Mouse (Mus musculus): ENCODE data around the gene Csk.

Gene Csk

DNA sequence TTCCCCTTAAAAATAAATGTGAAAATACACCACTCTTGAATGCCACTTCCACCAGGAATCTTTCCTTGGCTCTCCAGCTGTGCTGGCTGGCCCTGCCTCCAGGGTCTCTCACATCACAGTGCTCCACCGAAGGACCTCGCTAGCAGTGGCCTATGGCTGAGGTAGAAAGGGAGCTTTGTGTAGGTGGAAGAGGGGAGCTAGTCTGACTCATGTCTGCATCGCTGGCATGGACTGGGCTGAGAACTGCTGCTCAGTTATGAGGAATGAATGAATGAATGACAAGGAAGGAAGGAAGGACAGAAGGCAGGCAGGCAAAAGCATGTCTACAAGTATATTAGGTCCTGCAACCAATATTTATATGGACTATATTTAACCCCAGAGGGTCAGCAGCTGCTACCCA, 16.2 kb downstream of the Csk start:
- no peak for DNase-seq

- no peak for DNase-seq
Measured at GRCm38 (mm10) chr9:57633481-57634024, 19.9 kb downstream of the Csk start.

DNA sequence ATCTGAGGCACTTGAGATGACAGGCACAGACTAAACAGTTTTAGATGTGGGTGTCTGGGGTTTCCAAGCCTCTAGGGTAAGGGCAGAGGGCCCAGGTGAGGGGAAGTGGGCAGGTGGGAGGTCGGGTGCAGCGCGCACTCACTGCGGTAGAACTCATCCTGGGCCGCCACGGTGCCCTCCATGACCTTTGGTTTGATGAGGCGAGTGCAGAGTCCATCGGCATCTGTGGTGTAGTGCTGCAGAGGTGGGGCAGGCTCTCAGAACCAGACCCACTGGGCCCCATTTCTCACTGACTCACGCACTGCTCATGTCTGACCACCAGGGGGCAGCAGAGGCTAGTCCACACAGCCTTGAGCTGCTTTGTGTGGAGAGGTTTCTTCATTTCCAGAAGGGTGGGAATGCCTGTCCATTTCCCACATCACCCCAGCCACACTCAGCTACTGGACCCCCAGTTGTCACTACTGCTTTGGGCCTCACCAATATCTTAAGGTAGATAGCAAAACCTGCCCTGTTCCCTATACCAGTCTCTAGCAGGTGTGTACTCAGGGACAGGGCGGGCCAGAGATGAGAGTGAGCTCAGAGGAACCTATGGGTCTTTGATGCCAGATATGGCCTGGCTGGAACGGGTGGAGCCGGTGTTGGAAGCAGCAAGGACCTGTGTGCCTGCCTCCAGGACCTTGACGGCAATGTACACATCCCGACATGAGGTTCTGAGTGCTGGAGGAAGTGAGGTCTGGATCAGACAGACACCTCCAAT, 24.1 kb downstream of the Csk start:
- peak; percentile 79 for DNase-seq

DNA sequence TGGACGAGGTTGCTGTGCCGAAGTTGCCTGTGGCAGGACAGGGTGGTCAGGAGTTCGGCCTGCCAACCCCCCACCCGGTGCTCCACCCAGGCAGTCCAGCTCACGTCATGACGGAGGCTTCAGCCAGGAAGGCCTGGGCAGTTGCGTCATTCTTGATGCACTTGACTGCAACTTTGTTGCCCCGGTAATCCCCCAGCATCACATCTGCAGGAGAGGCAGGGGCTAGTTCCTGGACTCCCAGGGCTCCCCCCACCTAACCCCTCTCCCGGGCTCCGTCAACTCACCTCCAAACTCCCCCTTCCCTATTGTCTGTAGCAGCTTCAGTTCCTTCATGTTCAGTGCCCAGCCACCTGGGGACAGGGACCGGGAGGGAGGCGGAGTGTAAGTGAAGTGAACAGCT, 24.7 kb downstream of the Csk start:
- DNase-seq: no peak

DNA sequence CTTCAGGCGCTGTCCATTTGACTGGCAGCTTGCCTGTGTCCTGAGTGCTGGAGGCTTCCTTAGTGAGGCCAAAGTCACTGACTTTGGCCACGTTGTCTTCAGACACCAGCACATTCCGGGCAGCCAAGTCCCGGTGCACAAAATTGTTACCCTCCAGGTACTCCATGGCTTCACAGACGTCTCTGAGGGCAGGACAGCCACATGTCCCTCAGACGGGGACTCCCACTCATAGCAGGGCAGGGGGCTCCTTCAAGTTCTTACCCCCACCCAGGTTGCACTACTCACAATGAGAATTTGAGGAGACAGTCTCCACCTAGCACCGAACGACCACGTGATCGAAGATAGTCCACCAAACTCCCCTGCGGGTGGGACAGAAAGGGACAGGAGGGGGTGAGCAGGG, 25.5 kb downstream of the Csk start:
- DNase-seq: no peak

DNA sequence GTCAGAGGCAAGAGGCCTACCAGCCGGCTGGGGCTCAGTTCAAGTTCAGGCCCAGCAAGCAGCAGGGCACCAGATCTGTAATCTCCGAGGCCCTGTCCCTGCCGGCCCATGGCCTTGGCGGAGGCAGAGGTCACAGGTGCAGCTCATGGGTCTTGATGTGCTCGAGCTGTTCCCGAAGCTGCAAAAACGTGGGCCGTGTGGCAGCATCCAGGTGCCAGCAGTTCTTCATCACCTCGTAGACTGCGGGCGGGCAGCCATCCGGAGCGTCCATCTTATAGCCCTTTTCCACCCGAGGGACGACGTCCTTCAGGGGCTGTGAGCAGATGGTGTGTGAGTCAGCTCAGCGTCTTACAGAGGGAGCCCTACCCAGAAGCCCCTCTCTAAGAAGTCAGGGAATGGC, 26.2 kb downstream of the Csk start:
- DNase-seq: no peak

- DNase-seq: no peak
Measured at GRCm38 (mm10) chr9:57625674-57626500, 27.5 kb downstream of the Csk start.

- DNase-seq: no peak
Measured at GRCm38 (mm10) chr9:57624295-57624694, 29.1 kb downstream of the Csk start.

GRCm38 (mm10) chr9:57620674-57621073, 32.8 kb downstream of the Csk start, which contains the start of gene Lman1l:
Gene Lman1l (minus strand): TSS chr9:57620774.
- no peak for DNase-seq

DNA sequence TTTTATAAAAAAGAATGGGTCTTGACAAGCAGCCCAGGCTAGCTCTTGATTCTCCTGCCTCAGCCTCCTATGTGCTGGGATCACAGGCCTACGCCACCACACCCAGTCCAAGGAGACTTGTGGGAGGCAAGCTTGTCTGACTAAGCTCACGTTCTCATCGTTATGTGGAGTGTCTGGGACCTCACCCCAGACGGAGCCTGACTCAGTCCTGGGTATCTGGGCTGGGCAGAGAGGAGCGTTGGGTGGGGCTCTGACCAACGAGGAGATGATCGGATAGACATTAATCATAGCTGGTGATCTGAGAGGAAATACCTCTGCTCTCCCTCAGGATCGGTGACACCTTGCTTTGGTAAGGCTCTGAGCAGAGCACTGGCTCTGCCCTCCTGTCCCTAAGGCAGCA, 34.6 kb downstream of the Csk start:
- DNase-seq: no peak

- DNase-seq: no peak
Measured at GRCm38 (mm10) chr9:57617556-57618169, 35.8 kb downstream of the Csk start.

- DNase-seq: no peak
Measured at GRCm38 (mm10) chr9:57614786-57615185, 38.6 kb downstream of the Csk start.

- no peak for DNase-seq
Measured at GRCm38 (mm10) chr9:57613975-57614374, 39.5 kb downstream of the Csk start.

DNA sequence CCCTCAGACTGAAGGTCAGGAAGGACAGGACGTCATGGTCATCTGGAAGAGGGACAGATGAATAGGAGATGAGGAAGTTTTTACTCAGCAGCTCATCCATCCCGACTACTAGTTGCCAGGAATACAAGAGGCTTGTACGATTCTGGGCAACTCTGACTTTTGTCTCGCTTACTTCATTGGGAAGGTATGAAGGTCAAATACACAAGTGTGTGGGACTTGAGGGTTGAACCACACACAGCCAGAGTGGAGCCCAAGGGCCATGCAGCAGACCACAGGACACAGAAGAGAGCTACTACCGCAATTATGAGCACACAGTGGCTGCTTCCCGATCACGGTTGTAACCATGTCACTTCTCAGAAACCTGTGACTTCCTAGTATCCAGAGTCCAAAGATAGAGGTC, 40.8 kb downstream of the Csk start:
- no peak for DNase-seq

DNA sequence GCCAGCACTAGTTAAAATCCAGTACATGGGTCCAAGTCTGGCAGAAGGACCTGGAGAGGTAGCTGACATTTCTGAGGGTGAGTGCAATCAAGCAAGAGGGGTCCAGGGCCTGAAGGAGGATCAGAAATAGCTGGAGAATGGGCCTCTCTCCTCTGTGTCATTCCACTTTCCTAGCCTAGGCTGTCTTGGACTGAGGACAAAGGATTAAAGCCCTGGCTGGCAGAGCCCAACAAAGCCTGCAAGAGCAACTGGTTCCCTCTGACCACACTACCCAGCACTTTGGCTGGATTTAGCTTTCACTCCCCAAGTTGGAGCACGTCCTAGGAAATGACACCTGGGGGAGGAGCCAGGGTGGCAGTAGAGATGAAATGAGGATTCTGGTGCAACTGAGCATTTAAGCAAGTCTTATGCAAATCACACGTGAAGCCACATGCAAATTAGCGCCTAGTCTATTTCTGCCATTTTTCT, 43.0 kb downstream of the Csk start:
- DNase-seq: no peak

DNA sequence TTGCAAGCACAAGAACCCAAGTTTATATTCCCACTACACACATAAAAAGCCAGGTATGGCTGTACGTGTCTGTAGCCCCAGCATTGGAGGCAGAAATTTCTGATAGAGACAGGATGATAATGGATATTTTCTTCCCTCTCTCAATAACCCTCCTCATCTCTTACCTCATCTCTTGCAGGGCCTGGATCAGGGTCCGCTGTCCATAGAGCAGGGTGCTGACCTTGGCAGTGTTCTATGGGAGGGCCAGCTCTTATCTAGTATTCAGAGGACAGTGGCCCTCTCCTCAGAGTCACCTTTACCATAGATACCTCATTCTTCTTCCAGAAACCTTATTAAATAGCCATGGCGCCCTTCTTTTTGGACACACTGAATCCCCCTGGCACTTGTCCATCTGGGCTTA, 43.6 kb downstream of the Csk start:
- no peak for DNase-seq

DNA sequence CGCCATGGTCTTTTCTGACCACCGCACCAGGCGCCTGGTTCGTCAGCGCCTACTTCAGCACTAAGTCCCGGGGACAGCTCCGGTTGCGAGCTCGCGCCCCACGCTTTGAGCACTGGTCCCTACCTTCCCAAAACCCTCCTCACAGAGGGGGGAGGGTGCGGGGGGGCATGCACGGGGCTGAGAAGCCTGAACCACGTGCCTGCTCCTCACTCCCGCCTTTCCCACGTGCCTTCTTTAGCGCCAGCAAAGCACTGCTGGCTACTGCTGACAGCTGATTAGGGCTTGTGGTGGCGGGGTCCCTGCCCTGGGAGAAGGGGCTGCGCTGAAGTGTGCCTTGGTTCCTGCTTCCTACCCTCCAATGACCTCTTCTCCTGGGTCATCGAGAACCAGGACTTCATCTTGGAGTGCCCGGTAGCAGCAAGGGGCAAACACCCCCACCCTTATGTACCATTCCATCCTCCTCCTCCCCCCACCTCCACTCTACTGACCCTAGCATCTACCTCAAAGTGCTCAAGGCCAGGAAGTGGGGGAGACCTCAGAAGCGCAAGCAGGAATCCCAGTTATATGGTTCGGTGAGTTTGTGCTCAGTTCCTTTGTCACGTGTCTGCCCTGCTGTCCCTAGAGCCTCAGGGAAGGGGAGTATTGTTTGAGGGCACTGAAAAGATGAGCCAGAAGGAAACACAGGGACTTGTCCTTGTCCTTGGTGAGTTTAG, 47.1 kb downstream of the Csk start, which contains the start of gene Cplx3:
Gene Cplx3, minus strand, starts transcription at position 143 of the 713 bp plus-strand sequence.
- DNase-seq: no peak

- DNase-seq: no peak
Measured at GRCm38 (mm10) chr9:57605503-57605902, 47.9 kb downstream of the Csk start.

DNA sequence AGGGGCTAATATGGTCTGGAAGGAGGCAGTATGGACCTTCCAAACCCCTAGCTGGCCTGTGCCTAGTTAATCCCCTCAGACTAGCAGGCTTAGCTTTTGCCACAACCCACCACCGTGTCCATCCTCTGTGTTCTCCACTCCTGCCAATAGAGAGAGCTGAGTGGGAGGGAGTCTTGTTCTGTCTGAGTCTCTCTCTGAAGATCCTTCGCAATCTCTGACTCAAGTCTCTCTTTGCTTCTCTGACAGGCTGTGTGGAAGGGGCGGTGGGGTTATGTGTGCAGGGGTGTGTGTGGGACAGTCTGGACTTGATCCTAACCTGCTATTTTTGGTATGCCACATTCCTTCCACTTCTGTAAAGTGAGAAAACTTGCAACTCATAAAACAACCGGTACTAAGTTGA, 48.6 kb downstream of the Csk start:
- no peak for DNase-seq

- no peak for DNase-seq
Measured at GRCm38 (mm10) chr9:57602098-57602497, 51.3 kb downstream of the Csk start.

GRCm38 (mm10) chr9:57601353-57601706, 52.1 kb downstream of the Csk start:
- no peak for DNase-seq

GRCm38 (mm10) chr9:57600620-57601352, 52.6 kb downstream of the Csk start:
- no peak for DNase-seq

Data from cerebellum, adult 8-10 months (tissue).